Mouse (Mus musculus) monocyte, adult 5-6 weeks (primary cell): ENCODE measurements at regions not wholly inside any gene's neighbourhood (a gene's known extent, or its start where the extent isn't known, plus 50 kb on each side); places are given as distances from the start of the nearest gene placed in this dataset.

Experiments
- ATAC-seq: fragments of 153-309, 156-312 bp; replicated peaks from 2 replicates; pipeline ENCODE4 v1.8.0; 2017; ENCODE audit warnings: mild to moderate bottlenecking; ENCODE audit not compliant: low TSS enrichment, insufficient number of reproducible peaks, severe bottlenecking, poor library complexity, low FRiP score

- no peak for ATAC-seq
These were observed 255.5 kb upstream of the Kdm8 start for GRCm38 (mm10) chr7:125188986-125189385.

- no peak for ATAC-seq
These were observed 254.4 kb upstream of the Kdm8 start for GRCm38 (mm10) chr7:125190067-125190466.

- no peak for ATAC-seq
These were observed 253.2 kb upstream of the Kdm8 start for GRCm38 (mm10) chr7:125191313-125191712.

- no peak for ATAC-seq
These were observed 233.0 kb upstream of the Kdm8 start for GRCm38 (mm10) chr7:125211346-125211973.

- no peak for ATAC-seq
These were observed 230.4 kb upstream of the Kdm8 start for GRCm38 (mm10) chr7:125214036-125214435.

GRCm38 (mm10) chr7:125217630-125218029 is 226.8 kb upstream of the Kdm8 start:
- ATAC-seq, result no peak

- no peak for ATAC-seq
These were observed 221.8 kb upstream of the Kdm8 start for GRCm38 (mm10) chr7:125222684-125223083.

GRCm38 (mm10) chr7:125234911-125235310 is 209.6 kb upstream of the Kdm8 start:
- ATAC-seq, result no peak

- no peak for ATAC-seq
These were observed 207.4 kb upstream of the Kdm8 start for GRCm38 (mm10) chr7:125237026-125237425.

GRCm38 (mm10) chr7:125243021-125243420 is 201.5 kb upstream of the Kdm8 start:
- ATAC-seq, result no peak

GRCm38 (mm10) chr7:125248386-125248785 is 196.1 kb upstream of the Kdm8 start:
- ATAC-seq, result no peak

- ATAC-seq, result no peak
These were observed 194.1 kb upstream of the Kdm8 start for GRCm38 (mm10) chr7:125250385-125250784.

GRCm38 (mm10) chr7:125250970-125251585 is 193.4 kb upstream of the Kdm8 start:
- no peak for ATAC-seq

GRCm38 (mm10) chr7:125254302-125254701 is 190.2 kb upstream of the Kdm8 start:
- no peak for ATAC-seq

- ATAC-seq, result no peak
These were observed 185.5 kb upstream of the Kdm8 start for GRCm38 (mm10) chr7:125259016-125259415.

GRCm38 (mm10) chr7:125262133-125262532 is 182.3 kb upstream of the Kdm8 start:
- ATAC-seq, result no peak

- ATAC-seq, result no peak
These were observed 181.7 kb upstream of the Kdm8 start for GRCm38 (mm10) chr7:125262672-125263365.

- no peak for ATAC-seq
These were observed 180.7 kb upstream of the Kdm8 start for GRCm38 (mm10) chr7:125263756-125264155.

- no peak for ATAC-seq
These were observed 173.8 kb upstream of the Kdm8 start for GRCm38 (mm10) chr7:125270711-125271110.

- no peak for ATAC-seq
These were observed 173.1 kb upstream of the Kdm8 start for GRCm38 (mm10) chr7:125271356-125271755.
